Mouse (Mus musculus) CD8-positive naive resting alpha-beta T cell, adult 2 months (primary cell): ENCODE results near the gene Clgn.

ENCODE experiments used
- DNase-seq, 2 experiments: peaks; one replicate each; pipeline ENCODE4 v3.0.0; 2022; ENCODE audit warnings: low read depth in 2 of 2, low spot score in 2 of 2

The Clgn gene

GRCm38 (mm10) chr8:83389316-83390005 is at the start of gene Clgn:
Clgn (plus strand) TSS chr8:83389867.
- DNase-seq, result no peak

DNA sequence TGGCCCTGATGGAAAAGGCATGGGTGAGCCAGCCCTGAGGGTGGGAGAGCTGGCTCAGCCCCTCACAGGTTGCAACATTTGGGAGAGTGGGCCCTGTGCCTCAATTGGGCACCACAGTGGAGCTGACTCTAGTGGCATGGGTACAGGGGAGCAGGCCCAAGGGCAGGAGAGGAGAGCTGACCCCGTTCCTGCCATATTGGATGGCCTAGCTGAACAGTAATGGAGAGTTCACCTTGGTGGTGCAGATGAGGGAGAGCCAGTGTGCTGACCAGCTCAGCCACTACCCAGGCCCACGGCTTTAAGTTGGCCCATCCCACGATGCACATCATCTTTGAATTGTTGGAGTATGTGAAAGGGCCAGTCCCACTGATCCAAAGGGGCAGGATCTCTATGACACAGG is 47.6 kb upstream of the Clgn start:
- DNase-seq, result no peak

DNA sequence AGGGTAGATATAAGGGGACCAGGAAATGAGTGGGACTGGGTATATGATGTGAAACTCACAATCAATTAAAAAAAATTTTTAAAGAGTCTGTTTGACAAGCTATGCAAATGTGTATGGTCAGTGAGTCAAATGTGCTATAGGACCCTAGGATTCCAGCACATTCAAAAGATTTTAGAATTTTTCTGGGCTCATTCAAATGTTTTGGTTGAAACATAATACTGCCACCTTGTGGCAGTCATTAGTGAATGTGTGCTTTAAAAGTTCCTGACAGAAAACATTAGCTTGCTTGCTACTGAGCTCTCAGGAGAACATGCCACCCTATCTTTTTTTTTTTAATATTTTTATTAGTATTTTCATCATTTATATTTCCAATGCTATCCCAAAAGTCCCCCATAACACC is 47.0 kb upstream of the Clgn start:
- DNase-seq, result no peak

DNA sequence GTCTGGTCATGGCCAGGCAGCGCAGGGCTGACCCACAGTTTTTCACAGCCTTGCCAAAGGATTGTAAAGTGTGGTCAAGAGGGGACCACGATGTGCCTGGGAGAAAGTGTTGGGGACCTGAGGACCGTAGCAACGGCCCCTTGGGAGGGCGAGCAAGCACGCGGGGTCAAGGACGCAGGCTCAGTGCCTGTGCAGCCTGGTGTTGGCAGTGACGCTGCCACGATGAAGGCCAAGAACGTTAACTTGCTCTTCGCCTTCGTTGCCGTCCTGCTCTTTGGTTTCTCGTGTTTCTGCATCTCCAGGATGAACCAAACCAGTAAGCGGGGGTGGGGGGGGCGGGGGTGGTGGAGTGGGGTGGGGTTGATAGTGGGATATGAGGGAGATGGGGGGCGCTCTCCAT is 41.4 kb upstream of the Clgn start, which contains the start of gene Mgat4d:
TSS of gene Mgat4d (plus strand) at position 209 of the 400 bp plus-strand sequence.
- no peak for DNase-seq

DNA sequence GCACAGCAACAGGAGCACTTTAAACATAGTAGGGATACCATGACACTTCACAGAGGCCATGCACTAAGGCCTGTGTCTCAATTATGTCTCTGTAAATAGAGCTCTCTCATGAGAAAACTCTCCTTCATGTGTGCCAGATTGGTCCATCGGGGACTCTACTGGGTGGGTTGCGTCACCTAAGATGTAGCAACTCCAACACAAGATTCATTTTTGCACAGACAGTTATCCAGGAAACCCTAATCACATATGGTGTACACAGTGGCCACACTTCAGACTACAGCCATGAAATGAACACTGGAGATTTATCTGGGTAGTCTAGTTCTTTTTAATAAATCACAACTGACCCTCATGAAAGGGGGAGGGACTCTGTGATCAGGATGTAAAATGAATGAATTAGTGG is 38.4 kb upstream of the Clgn start:
- DNase-seq, result no peak

DNA sequence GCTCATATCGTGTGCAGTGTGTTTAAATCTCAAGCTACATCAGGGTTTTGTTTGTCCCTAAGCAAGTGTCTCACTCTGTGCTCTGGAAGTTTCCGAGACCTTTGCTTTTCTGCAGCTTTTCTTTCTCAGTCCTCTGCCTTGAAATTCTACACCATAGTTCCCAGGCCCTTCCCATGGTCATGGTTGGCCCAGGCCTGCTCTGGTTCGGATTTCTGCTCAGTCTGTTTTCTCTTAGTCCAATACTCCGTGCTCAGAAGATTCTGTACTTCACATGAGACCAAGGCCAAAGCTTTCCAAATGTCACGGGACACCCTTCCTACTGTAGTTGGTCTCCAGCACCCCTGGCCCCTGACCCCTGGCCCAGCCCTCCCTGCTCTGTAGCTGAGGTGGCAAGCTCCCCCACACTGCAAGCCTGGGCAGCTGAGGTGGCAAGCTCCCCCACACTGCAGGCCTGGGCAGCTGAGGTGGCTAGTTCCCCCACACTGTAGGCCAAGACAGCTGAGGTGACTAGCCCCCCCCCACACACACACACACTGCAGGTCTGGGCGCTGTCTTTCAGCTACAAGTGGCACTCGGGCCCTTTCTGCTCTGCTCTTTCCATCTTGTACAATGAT is 26.4 kb upstream of the Clgn start:
- DNase-seq, result no peak

DNA sequence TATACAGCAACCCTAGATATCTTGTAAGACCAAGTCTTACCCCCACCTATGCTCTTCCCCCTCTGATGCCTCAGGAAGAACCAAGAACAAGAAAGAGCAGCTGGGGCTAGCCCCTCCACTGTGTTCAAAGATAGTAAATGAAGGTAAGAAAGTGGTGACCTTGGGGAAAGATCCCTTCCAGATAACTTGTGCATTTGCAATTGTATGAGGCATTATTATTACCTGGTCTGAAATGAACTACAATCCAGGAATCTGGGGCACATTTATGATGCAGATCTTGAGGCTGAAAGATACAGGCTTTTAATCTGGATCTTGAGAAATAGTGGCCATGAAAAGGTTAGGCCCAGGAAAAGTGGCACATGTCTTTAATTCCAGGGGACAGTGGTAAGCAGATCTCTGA is 12.4 kb upstream of the Clgn start:
- no peak for DNase-seq

- no peak for DNase-seq
Measured at GRCm38 (mm10) chr8:83380141-83380540, 9.5 kb upstream of the Clgn start.

DNA sequence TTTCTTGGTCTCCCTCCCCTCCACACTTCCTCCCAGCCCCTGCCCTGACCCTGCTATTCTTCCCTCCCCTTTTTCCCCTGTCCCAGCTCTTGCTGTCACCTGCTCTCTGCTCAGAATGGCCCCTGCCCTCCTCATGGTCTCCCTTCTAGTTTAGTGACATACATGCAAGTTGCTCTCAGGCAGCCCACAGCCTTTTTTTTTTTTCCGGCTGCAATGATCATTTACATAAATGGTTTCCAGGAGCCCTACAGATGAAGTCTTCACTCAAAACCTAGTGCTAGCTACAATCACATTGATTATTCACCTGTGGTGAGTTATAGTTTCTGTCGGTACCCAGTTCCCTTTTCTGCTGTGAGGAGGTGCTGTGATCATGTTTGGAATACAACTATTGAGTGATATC is 8.7 kb upstream of the Clgn start:
- DNase-seq, result no peak

DNA sequence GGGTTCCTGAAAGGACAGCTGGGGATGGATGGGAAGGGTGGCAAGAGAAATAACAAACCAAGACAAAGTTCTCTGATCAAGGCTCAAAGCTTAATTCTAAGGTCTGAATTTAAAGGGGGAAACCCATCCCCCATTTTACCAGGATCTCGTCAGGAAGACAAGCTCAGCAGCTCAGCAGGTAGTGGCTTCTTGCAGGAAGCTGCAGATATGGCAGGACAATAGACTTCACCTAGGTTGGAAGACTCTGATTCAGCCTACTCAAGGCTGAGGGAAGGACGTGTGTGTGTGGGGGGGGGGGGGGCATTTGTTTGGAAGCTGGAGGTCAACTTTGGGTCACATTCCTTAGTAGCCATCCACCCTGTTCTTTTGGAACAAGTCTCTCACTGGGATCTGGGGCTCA is 6.8 kb upstream of the Clgn start:
- DNase-seq, result no peak

- DNase-seq, result no peak
Measured at GRCm38 (mm10) chr8:83390006-83390701, 487 bp downstream of the Clgn start.

DNA sequence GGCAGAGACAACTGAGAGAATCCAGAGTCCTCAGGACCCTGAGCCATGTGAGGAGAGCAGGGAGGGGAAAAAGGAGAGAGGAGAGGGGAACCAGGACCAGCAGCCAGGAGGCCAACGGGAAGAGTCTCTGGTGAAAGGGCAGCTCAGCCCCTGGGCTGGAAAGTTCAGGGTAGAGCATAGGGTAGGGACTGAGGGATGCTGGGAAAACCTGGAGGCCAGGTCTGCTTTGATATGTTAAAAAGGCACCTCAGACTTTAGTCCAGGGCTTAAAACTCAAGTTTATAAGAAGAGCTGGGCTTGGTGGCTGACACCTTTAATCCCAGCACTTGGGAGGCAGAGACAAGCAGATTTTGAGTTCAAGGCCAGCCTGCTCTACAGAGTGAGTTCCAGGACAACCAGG is 2.9 kb downstream of the Clgn start:
- no peak for DNase-seq

DNA sequence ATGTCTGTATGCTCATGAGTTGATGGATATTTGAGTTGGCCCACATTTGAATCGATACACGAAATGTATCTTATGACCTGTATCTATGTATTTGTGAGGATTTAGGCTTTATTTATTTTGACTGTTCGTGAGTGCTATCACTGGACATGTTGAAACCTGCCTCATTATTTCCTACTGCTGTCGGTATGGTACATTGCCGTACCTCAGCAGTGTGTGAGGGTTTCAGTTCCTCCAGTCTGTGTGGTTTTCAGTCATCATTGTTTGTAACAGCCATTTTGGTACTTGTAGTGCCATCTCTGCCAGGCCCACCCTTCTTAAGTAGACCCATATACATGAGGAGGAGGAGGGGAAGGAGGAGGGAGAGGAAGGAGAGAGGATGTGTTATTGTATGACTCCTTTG is 4.7 kb downstream of the Clgn start:
- DNase-seq, result no peak

DNA sequence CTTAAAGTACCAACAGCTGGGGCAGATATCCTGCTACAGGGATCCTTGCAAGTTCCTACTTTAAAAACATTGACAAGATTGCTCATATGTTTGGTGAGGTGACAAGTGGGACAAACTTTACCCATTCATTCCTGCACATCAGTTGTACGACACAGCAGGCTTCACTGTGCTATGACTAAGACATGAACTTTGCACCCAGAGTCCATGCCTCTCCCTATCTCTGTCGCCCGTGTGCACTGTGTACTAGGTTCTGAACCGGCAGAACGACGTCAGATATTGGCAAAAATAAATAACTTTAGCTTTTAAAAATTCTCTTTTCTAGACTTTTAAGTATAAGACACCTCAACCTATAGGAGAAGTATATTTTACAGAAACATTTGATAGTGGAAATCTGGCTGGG is 7.0 kb downstream of the Clgn start:
- DNase-seq, result no peak

- DNase-seq, result no peak
Measured at GRCm38 (mm10) chr8:83397726-83398125, 8.1 kb downstream of the Clgn start.

DNA sequence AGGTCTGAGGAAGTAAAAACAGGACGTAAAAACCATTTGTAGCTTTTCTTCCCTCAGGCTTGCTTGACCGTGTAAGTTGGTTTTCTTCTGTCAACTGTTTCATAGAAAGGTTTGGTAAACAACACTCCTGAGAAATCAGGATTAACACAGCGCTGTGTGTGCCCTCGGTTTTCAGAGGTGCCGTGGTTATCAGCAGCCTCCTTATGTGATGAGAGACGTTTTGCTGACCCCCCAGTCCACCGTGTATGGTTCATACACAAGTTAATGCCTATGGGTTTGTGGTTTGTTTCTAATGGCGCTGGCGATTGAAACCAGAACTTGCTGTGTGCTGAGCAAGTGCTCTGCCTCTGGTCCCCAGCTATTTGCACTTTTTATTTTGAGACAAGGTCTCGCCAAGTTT is 15.9 kb downstream of the Clgn start:
- DNase-seq, result no peak

GRCm38 (mm10) chr8:83406836-83407235 is 17.2 kb downstream of the Clgn start:
- DNase-seq, result no peak

DNA sequence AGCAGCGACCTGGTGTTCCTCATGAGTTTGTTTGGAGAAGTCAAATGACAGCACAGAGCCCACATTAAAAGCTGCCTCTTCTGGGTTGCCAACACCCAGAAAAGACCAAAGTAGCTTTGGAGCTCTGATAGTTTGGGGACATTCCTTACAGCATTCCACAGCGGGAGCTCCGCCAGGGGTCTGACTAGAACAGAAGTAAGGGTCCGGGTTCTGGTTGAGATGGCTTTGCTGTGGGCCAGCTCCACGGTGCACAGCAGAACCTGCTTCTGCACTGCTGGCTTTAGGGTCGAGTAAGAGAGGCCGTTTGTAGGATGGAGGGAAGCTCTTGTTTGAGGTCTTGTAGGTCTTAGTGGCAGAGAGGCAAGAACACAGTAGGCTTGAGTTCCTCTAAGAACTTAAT is 18.8 kb downstream of the Clgn start:
- DNase-seq, result no peak

DNA sequence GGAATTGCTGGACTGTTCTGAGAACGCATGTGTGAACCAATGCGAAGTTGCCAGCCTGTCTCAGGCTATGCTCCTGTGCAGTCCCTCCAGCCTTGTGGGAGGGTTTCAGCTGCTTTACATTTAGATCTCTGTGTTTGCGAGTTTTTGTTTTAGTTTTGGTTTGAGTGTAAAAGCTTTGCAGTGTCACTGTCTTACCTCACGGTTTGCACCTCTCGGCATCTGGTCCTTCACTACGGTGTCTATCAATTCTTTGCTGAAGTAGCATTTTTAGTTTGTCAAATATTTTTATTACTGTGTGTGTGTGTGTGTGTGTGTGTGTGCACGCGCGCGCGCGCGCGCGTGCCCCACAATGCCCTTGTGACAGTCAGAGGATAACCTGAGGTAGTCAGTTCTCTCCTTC is 27.2 kb downstream of the Clgn start:
- no peak for DNase-seq

- no peak for DNase-seq
Measured at GRCm38 (mm10) chr8:83417970-83418369, 28.3 kb downstream of the Clgn start.

DNA sequence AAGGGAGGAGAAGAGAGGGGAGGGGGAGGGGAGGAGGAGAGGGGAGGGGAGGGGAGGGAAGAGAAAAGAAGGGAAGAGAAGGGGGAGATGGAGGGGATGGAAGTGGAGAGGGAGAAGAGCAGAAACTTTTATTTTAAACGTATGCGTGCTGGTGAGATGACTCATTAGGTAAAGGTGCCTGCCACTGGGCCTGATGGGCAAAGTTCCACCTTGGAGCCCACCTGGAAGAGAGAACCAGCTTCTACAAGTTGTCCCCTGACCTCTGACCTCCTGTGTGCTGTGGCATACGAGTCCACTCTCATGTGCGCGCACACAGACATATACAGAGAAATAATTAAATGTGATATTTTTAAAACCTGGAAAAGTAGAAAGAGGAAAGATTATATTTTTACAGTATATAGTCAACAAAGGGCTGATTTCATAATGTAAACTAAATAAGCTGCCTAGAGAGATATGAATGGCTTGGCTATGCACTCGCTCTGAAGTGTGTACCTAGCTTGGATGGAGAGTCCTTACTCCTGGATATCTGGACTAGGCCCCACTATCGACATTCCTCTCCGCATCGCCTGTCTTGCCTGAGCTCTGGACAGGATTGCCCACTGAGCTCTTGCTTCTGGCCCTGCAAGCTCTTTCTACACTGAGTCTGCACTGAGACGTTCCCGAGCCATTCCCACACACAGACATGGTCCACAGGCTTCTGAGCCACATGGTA is 29.3 kb downstream of the Clgn start:
- no peak for DNase-seq

DNA sequence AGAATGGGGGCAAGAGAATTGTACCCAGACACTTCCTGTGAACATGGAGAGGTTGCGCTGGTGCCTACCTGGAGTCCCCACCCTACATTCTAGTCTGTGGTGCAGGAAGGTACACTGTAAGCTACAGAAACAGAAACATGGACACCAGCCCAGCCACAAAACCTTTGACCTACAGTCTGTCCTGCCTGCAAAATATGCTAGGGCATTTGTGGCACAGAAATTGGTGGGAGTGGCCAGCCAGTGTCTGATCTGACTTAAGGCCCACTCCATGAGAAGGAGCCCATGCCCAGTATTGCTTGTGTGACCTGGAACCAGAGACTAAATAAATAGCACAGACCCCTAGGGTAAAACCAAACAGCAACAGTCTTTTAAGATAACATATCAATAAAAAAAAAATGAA is 31.7 kb downstream of the Clgn start:
- no peak for DNase-seq
